Mouse (Mus musculus) neutrophil, adult 65 days (primary cell): ENCODE data around the gene Rgs2. TPM values are rescaled to one million over a fixed set of nuclear protein-coding genes. Genes with fewer than 3 reads are reported as not detected.

ENCODE experiments used
- total RNA-seq: library from RNA; stranded (reverse); gene quantifications from 2 replicates; pipeline ENCODE4 v1.2.4, GENCODE M21; 2023

Rgs2 gene
- 942 and 1,029 TPM in 2 replicates for total RNA-seq

DNA sequence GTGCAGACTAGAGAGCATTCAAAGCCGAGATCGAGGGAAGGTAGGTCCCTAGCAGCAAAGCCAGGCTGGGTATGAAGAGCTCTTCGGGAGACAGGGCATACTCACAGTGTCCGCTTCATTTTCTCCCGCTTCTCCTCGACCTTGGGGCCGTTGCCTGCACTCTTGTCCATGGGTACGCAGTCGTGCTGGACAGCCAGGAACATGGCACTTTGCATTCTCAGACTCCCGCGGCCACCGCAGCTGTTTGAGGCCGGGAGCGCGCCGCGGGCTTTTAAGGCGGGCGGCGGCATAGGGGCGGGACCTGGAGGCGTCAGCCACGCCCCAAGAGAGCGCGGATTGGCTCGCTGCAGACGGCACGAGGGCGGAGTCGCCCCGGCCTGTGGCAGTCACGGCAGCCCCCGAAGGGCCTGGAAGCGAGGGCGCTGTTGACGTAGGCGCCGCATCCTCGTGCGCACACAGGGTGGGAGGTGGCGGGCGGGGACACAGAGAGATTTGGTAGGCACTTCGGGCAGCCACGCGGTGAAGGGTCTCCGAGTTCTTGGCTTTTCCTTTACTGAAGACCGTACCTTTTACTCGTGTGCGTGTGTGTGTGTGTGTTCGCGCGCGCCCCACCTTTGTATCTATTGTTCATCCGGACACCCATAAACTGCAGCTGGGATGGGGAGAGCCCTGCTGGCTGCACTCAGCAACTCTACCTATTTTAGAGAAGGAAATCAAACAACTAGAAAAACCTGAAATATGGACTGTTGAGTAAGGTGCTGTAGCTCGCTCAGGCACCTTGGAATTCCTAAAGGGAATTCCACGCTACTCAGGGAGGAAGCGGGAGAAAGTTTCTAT lies at the start of gene Rgs2:
Gene Rgs2, minus strand, starts transcription at position 258 of the 837 bp plus-strand sequence.

Other genes starting within 250 kb of the Rgs2 start
- gene Trove2, start 227.1 kb downstream of the Rgs2 start, total RNA-seq: 1.1 and 1.4 TPM in 2 replicates
- 19.3 and 21.6 TPM in 2 replicates for gene Uchl5, start 226.9 kb downstream of the Rgs2 start, total RNA-seq
- gene Rgs13, start 173.2 kb upstream of the Rgs2 start, total RNA-seq: not detected in 2 replicates
- 29.5 and 48.0 TPM in 2 replicates for gene Rgs1, start 245.1 kb upstream of the Rgs2 start, total RNA-seq